Mouse (Mus musculus): ENCODE results near the gene Gm3336.

- TF ChIP-seq CHD2 (IDR thresholded peaks at IDR 0.05; ENCODE audit: low read depth, low read length) (no peak), HCFC1 (IDR thresholded peaks at IDR 0.05; ENCODE audit: borderline replicate concordance, insufficient read depth, low read length) (no peak), MAFK (IDR thresholded peaks at IDR 0.05; ENCODE audit: insufficient read depth, low read depth, low read length) (no peak), ZNF384 (IDR thresholded peaks at IDR 0.05; ENCODE audit: low read depth, low read length) (no peak)
Observed at GRCm38 (mm10) chr8:70715086-70715485, 3.3 kb upstream of the Gm3336 start.

Measured in ES-E14 (cell line).